Mouse (Mus musculus) liver, embryonic 14.5 days (tissue): ENCODE results near the gene Gm3269.
"Not testable (repeated sequence)": the region's sequence is repeated elsewhere in the genome, so short reads cannot be mapped to it uniquely, and the experiment has no call there.

Experiments used
- CTCF ChIP-seq: IDR thresholded peaks from 2 replicates; pipeline ENCODE4 v1.5.1; 2016; ENCODE audit warnings: antibody characterized with exemption, low read depth, control low read depth
- EP300 ChIP-seq: IDR thresholded peaks from 2 replicates; pipeline ENCODE4 v1.6.1; 2016; ENCODE audit warnings: antibody characterized with exemption, low read depth

DNA sequence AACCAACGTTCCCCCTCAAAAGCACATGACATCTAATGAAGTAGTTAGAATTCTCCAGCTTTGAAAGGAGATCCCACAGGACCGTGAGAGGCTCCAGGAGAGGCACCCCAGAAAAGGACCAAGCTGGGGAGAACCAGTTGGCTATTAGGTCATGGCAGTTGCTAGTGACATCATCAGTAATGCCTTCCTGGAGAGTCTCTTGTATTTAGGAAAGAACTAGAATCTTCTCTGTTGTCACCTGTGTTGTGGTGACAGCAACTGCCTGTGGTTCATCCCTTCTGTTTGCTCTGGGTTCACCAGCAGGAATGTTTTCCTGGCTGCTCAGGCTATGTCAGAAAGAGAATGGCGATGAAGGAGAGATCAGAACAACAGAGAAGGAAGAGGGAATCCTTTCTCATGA, 54.2 kb downstream of the Gm3269 start, which contains the start of gene Gm3278:
- TF ChIP-seq CTCF, EP300: not testable (repeated sequence)
